Mouse (Mus musculus) gonadal fat pad, adult 2 months (tissue): Measurements from ENCODE around the gene Phactr1. TPM values are rescaled to one million over a fixed set of nuclear protein-coding genes. Genes with fewer than 3 reads are reported as not detected.

ENCODE experiments used
- DNase-seq: peaks from one replicate; pipeline ENCODE4 v3.0.0-alpha.2; 2012; ENCODE audit warnings: low read depth
- polyA plus RNA-seq: library from polyadenylated mRNA; depleted of rRNA; stranded (reverse); fragments of >200 nt; gene quantifications from 2 replicates; pipeline ENCODE4 v1.2.3, GENCODE M21; 2012

The Phactr1 gene
- polyA plus RNA-seq, 1 experiment = 5.3 TPM

- no peak for DNase-seq
Measured at GRCm38 (mm10) chr13:43182465-43183201, 502.2 kb downstream of the Phactr1 start.

GRCm38 (mm10) chr13:43183248-43184055 lies 503.0 kb downstream of the Phactr1 start:
- no peak for DNase-seq

DNA sequence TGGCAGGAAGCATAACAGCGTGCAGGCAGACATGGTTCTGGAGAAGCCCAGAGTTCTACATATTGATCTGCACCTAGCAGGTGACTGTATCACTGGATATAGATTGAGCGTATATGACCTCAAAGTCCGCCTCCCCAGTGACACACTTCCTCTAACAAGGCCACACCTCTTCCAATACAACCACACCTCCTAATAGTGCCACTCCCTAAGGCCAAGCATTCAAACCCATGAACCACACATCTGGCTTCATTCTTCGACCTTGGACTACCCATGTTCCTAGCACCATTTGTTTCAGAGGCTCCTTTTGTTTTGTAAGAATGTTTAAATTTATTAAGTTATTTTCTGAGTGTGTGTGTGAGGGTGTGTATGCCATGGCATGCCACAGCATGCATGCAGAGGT lies 507.3 kb downstream of the Phactr1 start:
- no peak for DNase-seq
